Mouse (Mus musculus): ENCODE measurements around the gene Zdhhc3. TPM values are rescaled to one million over a fixed set of nuclear protein-coding genes. Genes with fewer than 3 reads are reported as not detected.

Gene Zdhhc3
- polyA plus RNA-seq (2014; fragmentation: Illumina TruSeq; extraction: RNeasy Lipid Tissue Mini Kit (QIAGEN cat#74804); ENCODE audit: low replicate concordance): 37.4 TPM

DNA sequence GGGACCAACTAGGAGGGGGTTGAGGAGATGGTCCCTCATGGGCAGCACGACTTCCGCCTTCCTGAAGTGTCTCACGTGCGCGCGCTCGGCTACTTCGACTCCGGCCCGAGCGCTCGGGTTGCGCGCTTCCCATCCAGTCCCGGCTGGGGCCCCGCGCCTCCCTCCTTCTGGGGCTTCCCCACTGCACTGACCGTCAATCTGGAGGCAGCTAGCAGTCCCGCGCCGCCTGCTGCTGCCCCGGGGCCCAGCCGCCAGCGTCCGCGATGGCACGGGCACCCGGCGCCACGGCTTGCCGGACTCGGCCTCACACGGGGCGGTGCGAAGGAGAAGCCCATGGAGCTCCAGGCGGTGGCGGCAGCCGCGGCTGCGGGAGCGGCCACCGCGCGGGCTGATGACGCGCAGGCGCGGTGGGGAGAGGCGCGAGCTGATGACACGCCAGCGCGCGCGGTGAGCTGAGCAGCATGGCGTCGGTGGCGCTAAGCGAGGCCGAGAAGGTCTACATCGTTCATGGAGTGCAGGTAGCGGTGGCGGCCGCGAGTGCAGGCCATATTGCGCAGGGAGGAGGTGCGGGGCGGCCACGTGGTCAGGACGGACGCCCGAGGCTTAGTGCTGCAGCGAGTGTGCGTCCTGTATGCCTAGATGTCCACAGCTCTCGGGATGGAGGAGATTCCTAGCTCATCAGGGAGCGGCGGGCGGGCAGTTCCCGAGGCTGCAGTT lies at the start of gene Zdhhc3, which contains the start of gene Exosc7:
TSS of gene Zdhhc3 (minus strand) at position 401 of the 717 bp plus-strand sequence.
TSS of gene Exosc7 (plus strand) at position 411 of the 717 bp plus-strand sequence.

GRCm38 (mm10) chr9:123150241-123151020 lies 37.4 kb upstream of the Zdhhc3 start, which contains the start of gene Clec3b:
Clec3b (plus strand) TSS chr9:123150946.

DNA sequence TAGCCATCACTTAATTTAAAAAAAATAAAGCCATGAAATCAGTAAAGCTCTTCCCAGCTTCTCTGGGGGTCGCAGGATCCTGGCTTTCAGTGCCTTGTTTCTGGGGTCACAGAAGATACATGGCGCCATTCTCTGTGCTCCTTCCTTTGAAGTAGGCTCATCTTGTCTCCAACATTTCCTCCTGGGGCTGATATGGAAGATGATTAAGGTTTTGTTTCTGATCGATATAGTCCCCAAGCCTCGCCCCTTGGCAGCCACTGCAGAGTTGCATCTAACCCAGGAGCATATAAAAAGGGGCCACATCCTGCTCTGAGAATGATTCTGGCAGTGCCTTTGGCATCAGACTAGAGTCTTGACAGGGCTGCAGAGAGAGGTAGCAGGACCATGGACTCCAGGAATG lies 78.6 kb downstream of the Zdhhc3 start, which contains the start of gene Tgm4:
TSS of gene Tgm4 (plus strand) at position 301 of the 400 bp plus-strand sequence.

DNA sequence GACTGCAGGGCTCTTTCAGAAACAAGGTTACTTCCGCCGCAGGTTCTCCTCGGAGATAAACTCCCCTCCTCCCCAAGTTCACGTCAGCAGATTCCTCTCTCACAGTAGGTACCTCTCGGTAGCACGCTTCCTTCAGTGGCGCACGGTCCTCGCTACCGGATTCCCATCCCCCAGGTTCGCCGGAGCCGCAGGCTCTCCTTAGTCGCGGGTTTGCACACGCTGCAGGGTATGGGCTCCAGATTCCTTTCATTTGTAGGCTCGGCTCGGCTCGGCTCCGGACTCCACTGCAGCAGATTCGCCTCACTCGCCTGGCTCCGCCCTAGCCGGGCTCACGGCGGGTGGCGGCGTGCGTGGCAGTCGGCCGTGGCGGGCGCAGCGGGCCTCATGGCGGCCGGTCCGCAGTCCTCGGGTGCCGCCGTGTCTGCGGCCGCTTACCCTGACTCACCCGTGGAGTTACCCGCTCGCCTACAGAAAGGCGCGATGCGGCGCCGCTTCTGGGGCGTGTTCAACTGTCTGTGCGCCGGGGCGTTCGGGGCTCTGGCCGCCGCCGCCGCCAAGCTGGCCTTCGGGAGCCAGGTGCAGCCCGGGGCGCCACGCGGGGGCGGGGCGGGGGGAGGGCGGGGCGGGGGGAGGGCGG lies 91.9 kb downstream of the Zdhhc3 start, which contains the start of gene Tmem42:
TSS of gene Tmem42 (plus strand) at position 332 of the 637 bp plus-strand sequence.

Other genes with a start within 250 kb of the Zdhhc3 start
- 134 TPM for gene Zfp445, start 247.2 kb downstream of the Zdhhc3 start, polyA plus RNA-seq (2014; fragmentation: Illumina TruSeq; extraction: RNeasy Lipid Tissue Mini Kit (QIAGEN cat#74804); ENCODE audit: low replicate concordance)
- gene Zkscan7, start 227.5 kb downstream of the Zdhhc3 start, polyA plus RNA-seq (2014; fragmentation: Illumina TruSeq; extraction: RNeasy Lipid Tissue Mini Kit (QIAGEN cat#74804); ENCODE audit: low replicate concordance): 22.1 TPM
- gene Zfp105, start 190.1 kb downstream of the Zdhhc3 start, polyA plus RNA-seq (2014; fragmentation: Illumina TruSeq; extraction: RNeasy Lipid Tissue Mini Kit (QIAGEN cat#74804); ENCODE audit: low replicate concordance): 1.8 TPM
- gene 1110059G10Rik, start 162.2 kb downstream of the Zdhhc3 start, polyA plus RNA-seq (2014; fragmentation: Illumina TruSeq; extraction: RNeasy Lipid Tissue Mini Kit (QIAGEN cat#74804); ENCODE audit: low replicate concordance): 160 TPM
- gene Kif15, start 162.2 kb downstream of the Zdhhc3 start, polyA plus RNA-seq (2014; fragmentation: Illumina TruSeq; extraction: RNeasy Lipid Tissue Mini Kit (QIAGEN cat#74804); ENCODE audit: low replicate concordance): 58.2 TPM
- 7.7 TPM for gene Tmem42, start 91.9 kb downstream of the Zdhhc3 start, polyA plus RNA-seq (2014; fragmentation: Illumina TruSeq; extraction: RNeasy Lipid Tissue Mini Kit (QIAGEN cat#74804); ENCODE audit: low replicate concordance)
- not detected for gene Tgm4, start 78.5 kb downstream of the Zdhhc3 start, polyA plus RNA-seq (2014; fragmentation: Illumina TruSeq; extraction: RNeasy Lipid Tissue Mini Kit (QIAGEN cat#74804); ENCODE audit: low replicate concordance)
- gene Exosc7, start within 50 bp of the Zdhhc3 start, polyA plus RNA-seq (2014; fragmentation: Illumina TruSeq; extraction: RNeasy Lipid Tissue Mini Kit (QIAGEN cat#74804); ENCODE audit: low replicate concordance): 15.6 TPM
- not detected for gene Clec3b, start 37.7 kb upstream of the Zdhhc3 start, polyA plus RNA-seq (2014; fragmentation: Illumina TruSeq; extraction: RNeasy Lipid Tissue Mini Kit (QIAGEN cat#74804); ENCODE audit: low replicate concordance)
- 48.5 TPM for gene Cdcp1, start 102.8 kb upstream of the Zdhhc3 start, polyA plus RNA-seq (2014; fragmentation: Illumina TruSeq; extraction: RNeasy Lipid Tissue Mini Kit (QIAGEN cat#74804); ENCODE audit: low replicate concordance)
- gene Tmem158, start 147.6 kb upstream of the Zdhhc3 start, polyA plus RNA-seq (2014; fragmentation: Illumina TruSeq; extraction: RNeasy Lipid Tissue Mini Kit (QIAGEN cat#74804); ENCODE audit: low replicate concordance): 6.6 TPM